ENCODE assay signal across 8 mouse cellular contexts in the genomic region with DNA sequence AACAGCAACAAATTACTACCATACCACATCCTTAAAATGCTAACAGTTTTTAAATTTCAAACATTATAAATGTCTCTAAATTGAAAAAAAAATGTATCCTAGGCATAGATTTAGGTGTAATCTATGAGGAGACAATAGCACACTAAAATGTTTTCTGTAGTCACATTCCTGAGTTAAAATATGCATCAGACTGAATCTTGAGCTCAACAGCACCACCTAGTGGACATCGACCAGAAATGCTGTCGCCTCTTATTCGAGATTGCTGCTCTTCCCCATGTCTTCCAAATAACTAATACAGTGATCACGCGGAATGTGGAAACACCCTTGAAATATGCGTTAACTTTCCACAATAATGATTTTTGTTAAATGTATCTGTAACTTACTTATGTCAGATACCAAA. TPM values are rescaled to one million over a fixed set of nuclear protein-coding genes. Genes with fewer than 3 reads are reported as not detected.
DNase-seq lines count a peak whose midpoint lies in the region; ATAC-seq and TF ChIP-seq lines count a peak whose summit lies in the region.

No protein-coding gene starts in this region.

- no peak overlapping the region for H3K27ac ChIP-seq in spleen, adult 2 months (ENCODE audit: insufficient read depth, low read length)
- no peak overlapping the region for H3K27ac ChIP-seq in neural tube, embryonic 12.5 days

- ATAC-seq in frontal cortex, adult (ENCODE audit: low TSS enrichment), result peak; percentile 86
- ATAC-seq in neural tube, embryonic 12.5 days (ENCODE audit: low FRiP score, low read depth), result peak; percentile 23; the same call in 1 of the 2 replicates

- H3K9ac ChIP-seq in neural tube, embryonic 12.5 days, result no peak overlapping the region

- no peak overlapping the region for H3K4me3 ChIP-seq in spleen, adult 2 months (ENCODE audit: extremely low read depth, insufficient read depth, insufficient read length)
- no peak overlapping the region for H3K4me3 ChIP-seq in neural tube, embryonic 12.5 days

- TF ChIP-seq POLR2A in spleen, adult 2 months (IDR thresholded peaks at IDR 0.05; ENCODE audit: low read depth, low read length), result no peak

- peak; percentile 24 to 80 for DNase-seq in adrenal gland, adult (ENCODE audit: inconsistent age in 2 of 2, low spot score in 1 of 2)
- DNase-seq in adrenal gland, postnatal 4 days (ENCODE audit: low spot score in 2 of 2), result no peak
- peak; percentile 25 to 29 for DNase-seq in spleen, adult 2 months (ENCODE audit: low read depth in 1 of 2, low spot score in 2 of 2)
- DNase-seq in spleen, adult 12 weeks (ENCODE audit: low spot score), result no peak
- peak; percentile 23 for DNase-seq in cerebellum, adult 9-10 months
- peak; percentile 51 to 75 for DNase-seq in left cerebral cortex, postnatal 14 days (ENCODE audit: low spot score in 2 of 2)

- no peak overlapping the region for H3K4me2 ChIP-seq in neural tube, embryonic 12.5 days (replicated peaks)

- WGBS in spleen, adult 2 months, result 15% methylated on average over 6 of the region's 6 CpGs
- WGBS in neural tube, embryonic 12.5 days, result 18% methylated on average over 6 of the region's 6 CpGs

- H3K4me1 ChIP-seq in spleen, adult 2 months (ENCODE audit: control insufficient read depth, insufficient read depth, insufficient read length), result no peaks in the 10 kb centered on the region
- no peaks in the 10 kb centered on the region for H3K4me1 ChIP-seq in neural tube, embryonic 12.5 days

- no peaks in the 10 kb centered on the region for H3K36me3 ChIP-seq in spleen, adult 2 months (ENCODE audit: control insufficient read depth, insufficient read depth, low read length)
- no peaks in the 10 kb centered on the region for H3K36me3 ChIP-seq in neural tube, embryonic 12.5 days

- no peaks in the 10 kb centered on the region for H3K9me3 ChIP-seq in neural tube, embryonic 12.5 days

- H3K27me3 ChIP-seq in spleen, adult 2 months (ENCODE audit: control insufficient read depth, insufficient read depth, low read length), result no peaks in the 10 kb centered on the region
- H3K27me3 ChIP-seq in neural tube, embryonic 12.5 days (replicated peaks), result no peaks in the 10 kb centered on the region

- TF ChIP-seq CTCF in spleen, adult 2 months (IDR thresholded peaks at IDR 0.05; ENCODE audit: extremely low read depth, insufficient read depth, insufficient read length, insufficient replicate concordance), result peak; percentile 55; the same call in 1 of the 2 replicates

- intact Hi-C loops in left cerebral cortex, postnatal 14 days (cut with DNase I), result loop anchor here (5.0 to 10.0 kb wide), 2 partner anchors 416 to 808 kb away; a partner anchor contains a TSS

RNA-seq across cellular contexts. Expression of a gene that starts 36.3 kb away (rescaled TPM):
- 1 to 10 TPM; 1.3 to 5.0 TPM for total RNA-seq in adrenal gland, postnatal 4 days (2021)
- 1.0 and 1.2 TPM in 2 replicates for polyA plus RNA-seq in spleen, adult 2 months (2012; rRNA removed)
- total RNA-seq in left cerebral cortex, postnatal 14 days (2021), result 1 to 10 TPM; 1.6 to 2.2 TPM
- 7.7 and 8.1 TPM in 2 replicates for polyA plus RNA-seq in neural tube, embryonic 12.5 days (2016; fragmentation: Nextera tagmentation; extraction: Ambion mirVana)

RNA-seq across cellular contexts. Expression of a gene that starts 36.7 kb away (rescaled TPM):
- total RNA-seq in adrenal gland, postnatal 4 days (2021), result 10 to 100 TPM; 55.4 to 57.6 TPM
- 7.4 and 8.4 TPM in 2 replicates for polyA plus RNA-seq in spleen, adult 2 months (2012; rRNA removed)
- total RNA-seq in left cerebral cortex, postnatal 14 days (2021), result 10 to 100 TPM; 53.6 to 54.0 TPM
- polyA plus RNA-seq in neural tube, embryonic 12.5 days (2016; fragmentation: Nextera tagmentation; extraction: Ambion mirVana), result 69.5 and 71.3 TPM in 2 replicates

Comparison
In these comparisons a context has a peak if more than half of its experiments do, and no peak if none do; other contexts are left out.
1. DNase-seq: peak in adrenal gland, adult (2 of 2), spleen, adult 2 months (2 of 2), cerebellum, adult 9-10 months (single experiment) and left cerebral cortex, postnatal 14 days (2 of 2); none in adrenal gland, postnatal 4 days (0 of 2) and spleen, adult 12 weeks (single experiment).